Mouse (Mus musculus) forebrain, embryonic 12.5 days (tissue): ENCODE data around the gene Cds2. TPM values are rescaled to one million over a fixed set of nuclear protein-coding genes. Genes with fewer than 3 reads are reported as not detected.
"Not testable (repeated sequence)": the region's sequence is repeated elsewhere in the genome, so short reads cannot be mapped to it uniquely, and the experiment has no call there.

Experiments used
- ATAC-seq: fragments of 200-750 bp; cut with Nextera tagmentation; 2 replicates; pipeline ENCODE4 v1.8.0; 2017; ENCODE audit warnings: moderate TSS enrichment; ENCODE audit not compliant: low FRiP score
- H3K27ac ChIP-seq: fragments of 300-500 bp; sonication (generic); 2 replicates; pipeline ENCODE4 v1.5.1; 2016; ENCODE audit warnings: mild to moderate bottlenecking
- H3K27me3 ChIP-seq: fragments of 300-500 bp; sonication (generic); 2 replicates; pipeline ENCODE4 v1.6.1; 2016; ENCODE audit warnings: mild to moderate bottlenecking
- H3K36me3 ChIP-seq: fragments of 300-500 bp; sonication (generic); replicated peaks from 2 replicates; pipeline ENCODE4 v1.6.1; 2016; ENCODE audit warnings: mild to moderate bottlenecking
- H3K4me1 ChIP-seq: fragments of 300-500 bp; sonication (generic); 2 replicates; pipeline ENCODE4 v1.6.1; 2016
- H3K4me2 ChIP-seq: fragments of 300-500 bp; sonication (generic); 2 replicates; pipeline ENCODE4 v1.6.1; 2016; ENCODE audit warnings: mild to moderate bottlenecking, moderate library complexity
- H3K4me3 ChIP-seq: fragments of 300-500 bp; sonication (generic); replicated peaks from 2 replicates; pipeline ENCODE4 v1.5.1; 2016; ENCODE audit warnings: mild to moderate bottlenecking
- H3K9ac ChIP-seq: fragments of 300-500 bp; sonication (generic); 2 replicates; pipeline ENCODE4 v1.6.1; 2016; ENCODE audit warnings: mild to moderate bottlenecking
- H3K9me3 ChIP-seq: fragments of 300-500 bp; sonication (generic); 2 replicates; pipeline ENCODE4 v1.6.1; 2016
- WGBS: fragments of 180-500 bp; shearing (Covaris S2); methylation state at CpG from one replicate; pipeline ENCODE4 v1.1.7; 2016; 5-methylcytosine and 5-hydroxymethylcytosine counted together
- polyA plus RNA-seq: library from polyadenylated mRNA; unstranded; fragments of >200 nt; fragmentation: Nextera tagmentation; extraction: Ambion mirVana; gene quantifications from 2 replicates; pipeline ENCODE4 v1.2.1, GENCODE M21; 2016

Cds2 gene
- polyA plus RNA-seq, 1 experiment from 2014 or later: 37.8 TPM

- Histone ChIP-seq H3K4me2 (no peak overlapping the region), H3K4me1 (peaks cover 35% of the 10 kb centered on the region), H3K36me3 (peaks cover 5% of the 10 kb centered on the region; the same call in 1 of the 2 replicates), H3K9ac (no peak overlapping the region; the same call in 1 of the 2 replicates), H3K27ac (0 out of 2 replicates have a peak overlapping the region, but pooled peaks have one; percentile 36), H3K9me3 (no peaks in the 10 kb centered on the region), H3K27me3 (no peaks in the 10 kb centered on the region), H3K4me3 (no peak overlapping the region)
- 91% methylated on average over 12 of the region's 12 CpGs for WGBS
- ATAC-seq: no peak
These were observed 21.7 kb downstream of the Cds2 start for GRCm38 (mm10) chr2:132284492-132285139.

- peaks cover 34% of the 10 kb centered on the region for H3K4me1 ChIP-seq
- not testable (repeated sequence) for ATAC-seq
These were observed 22.8 kb downstream of the Cds2 start for GRCm38 (mm10) chr2:132285722-132286121.

GRCm38 (mm10) chr2:132286376-132287076 is 23.6 kb downstream of the Cds2 start:
- no peak overlapping the region for H3K9ac ChIP-seq
- no peak overlapping the region for H3K4me3 ChIP-seq
- no peaks in the 10 kb centered on the region; the same call in 1 of the 2 replicates for H3K36me3 ChIP-seq
- H3K27me3 ChIP-seq: no peaks in the 10 kb centered on the region
- peaks cover 40% of the 10 kb centered on the region for H3K4me1 ChIP-seq
- no peak overlapping the region for H3K4me2 ChIP-seq
- no peaks in the 10 kb centered on the region for H3K9me3 ChIP-seq
- WGBS: 86% methylated on average over 9 of the region's 9 CpGs
- ATAC-seq: no peak
- no peak overlapping the region for H3K27ac ChIP-seq

More at GRCm38 (mm10) chr2:132285722-132286121, 22.8 kb downstream of the Cds2 start:
- H3K4me3 ChIP-seq, H3K27me3 ChIP-seq, H3K4me2 ChIP-seq, H3K36me3 ChIP-seq, H3K27ac ChIP-seq, H3K9ac ChIP-seq, H3K9me3 ChIP-seq: not testable (repeated sequence)
- WGBS: 95% methylated on average over 5 of the region's 5 CpGs

GRCm38 (mm10) chr2:132289213-132289612 is 26.3 kb downstream of the Cds2 start:
- H3K27me3 ChIP-seq, H3K4me2 ChIP-seq, H3K27ac ChIP-seq, H3K9me3 ChIP-seq, ATAC-seq, H3K4me3 ChIP-seq, H3K9ac ChIP-seq: not testable (repeated sequence)
- 80% methylated on average over 5 of the region's 7 CpGs for WGBS
- H3K4me1 ChIP-seq: peaks cover 21% of the 10 kb centered on the region
- H3K36me3 ChIP-seq: peaks cover 12% of the 10 kb centered on the region

GRCm38 (mm10) chr2:132290808-132291207 is 27.9 kb downstream of the Cds2 start:
- H3K9me3 ChIP-seq: no peaks in the 10 kb centered on the region
- H3K9ac ChIP-seq: no peak overlapping the region
- H3K27ac ChIP-seq: no peak overlapping the region
- H3K36me3 ChIP-seq: peaks cover 28% of the 10 kb centered on the region
- ATAC-seq: no peak
- H3K27me3 ChIP-seq: no peaks in the 10 kb centered on the region
- H3K4me3 ChIP-seq: no peak overlapping the region
- WGBS: 76% methylated on average over 6 of the region's 6 CpGs
- peaks cover 16% of the 10 kb centered on the region for H3K4me1 ChIP-seq
- no peak overlapping the region for H3K4me2 ChIP-seq

- no peak for ATAC-seq
These were observed 28.3 kb downstream of the Cds2 start for GRCm38 (mm10) chr2:132291265-132291664.

GRCm38 (mm10) chr2:132292083-132292482 is 29.1 kb downstream of the Cds2 start:
- no peaks in the 10 kb centered on the region for H3K27me3 ChIP-seq
- 0 out of 2 replicates have a peak overlapping the region, but pooled peaks have one; percentile 12 for H3K9ac ChIP-seq
- H3K9me3 ChIP-seq: no peaks in the 10 kb centered on the region
- H3K27ac ChIP-seq: no peak overlapping the region
- no peak overlapping the region for H3K4me2 ChIP-seq
- no peak overlapping the region for H3K4me3 ChIP-seq
- peaks cover 41% of the 10 kb centered on the region for H3K36me3 ChIP-seq
- 33% methylated on average over 4 of the region's 4 CpGs for WGBS
- peaks cover 16% of the 10 kb centered on the region for H3K4me1 ChIP-seq
- ATAC-seq: peak; percentile 34; the same call in 1 of the 2 replicates

More at GRCm38 (mm10) chr2:132291265-132291664, 28.3 kb downstream of the Cds2 start:
- H3K4me3 ChIP-seq: no peak overlapping the region
- H3K4me1 ChIP-seq: peaks cover 16% of the 10 kb centered on the region
- WGBS: 73% methylated on average over 3 of the region's 3 CpGs
- H3K27me3 ChIP-seq: no peaks in the 10 kb centered on the region
- no peak overlapping the region for H3K4me2 ChIP-seq
- peak overlapping the region; percentile 36; the same call in 1 of the 2 replicates for H3K27ac ChIP-seq
- H3K9me3 ChIP-seq: no peaks in the 10 kb centered on the region
- H3K36me3 ChIP-seq: peaks cover 33% of the 10 kb centered on the region
- H3K9ac ChIP-seq: no peak overlapping the region

- Histone ChIP-seq H3K27ac (no peak overlapping the region), H3K9ac (no peak overlapping the region), H3K27me3 (no peaks in the 10 kb centered on the region), H3K9me3 (no peaks in the 10 kb centered on the region), H3K36me3 (peaks cover 58% of the 10 kb centered on the region), H3K4me2 (no peak overlapping the region), H3K4me1 (peaks cover 16% of the 10 kb centered on the region), H3K4me3 (no peak overlapping the region)
- WGBS: 95% methylated on average over 10 of the region's 10 CpGs
- no peak for ATAC-seq
These were observed 30.9 kb downstream of the Cds2 start for GRCm38 (mm10) chr2:132293694-132294450.

- Histone ChIP-seq H3K27ac (no peak overlapping the region), H3K9ac (no peak overlapping the region), H3K4me2 (no peak overlapping the region), H3K36me3 (peaks cover 91% of the 10 kb centered on the region), H3K4me1 (no peaks in the 10 kb centered on the region), H3K4me3 (no peak overlapping the region), H3K9me3 (no peaks in the 10 kb centered on the region), H3K27me3 (no peaks in the 10 kb centered on the region)
- no peak for ATAC-seq
- WGBS: 97% methylated on average over 4 of the region's 4 CpGs
These were observed 35.3 kb downstream of the Cds2 start for GRCm38 (mm10) chr2:132298250-132298649.

GRCm38 (mm10) chr2:132301436-132301835 is 38.5 kb downstream of the Cds2 start:
- H3K27ac ChIP-seq: no peak overlapping the region
- no peaks in the 10 kb centered on the region for H3K27me3 ChIP-seq
- ATAC-seq: no peak
- no peaks in the 10 kb centered on the region for H3K4me1 ChIP-seq
- 95% methylated on average over 4 of the region's 4 CpGs for WGBS
- no peak overlapping the region for H3K9ac ChIP-seq
- H3K36me3 ChIP-seq: peaks cover 87% of the 10 kb centered on the region
- no peak overlapping the region for H3K4me2 ChIP-seq
- no peak overlapping the region for H3K4me3 ChIP-seq
- no peaks in the 10 kb centered on the region for H3K9me3 ChIP-seq

GRCm38 (mm10) chr2:132305165-132305564 is 42.2 kb downstream of the Cds2 start:
- Histone ChIP-seq H3K36me3 (peaks cover 83% of the 10 kb centered on the region), H3K9ac (no peak overlapping the region)
- WGBS: 93% methylated on average over 7 of the region's 7 CpGs

GRCm38 (mm10) chr2:132305988-132306387 is 43.0 kb downstream of the Cds2 start:
- H3K36me3 ChIP-seq: peaks cover 82% of the 10 kb centered on the region
- H3K9ac ChIP-seq: no peak overlapping the region
- H3K27ac ChIP-seq: no peak overlapping the region
- H3K4me3 ChIP-seq: no peak overlapping the region
- H3K4me1 ChIP-seq: no peaks in the 10 kb centered on the region
- no peak overlapping the region for H3K4me2 ChIP-seq
- 60% methylated on average over 4 of the region's 4 CpGs for WGBS
- H3K9me3 ChIP-seq: no peaks in the 10 kb centered on the region
- no peaks in the 10 kb centered on the region for H3K27me3 ChIP-seq
- ATAC-seq: no peak

More at GRCm38 (mm10) chr2:132305165-132305564, 42.2 kb downstream of the Cds2 start:
- Histone ChIP-seq H3K4me1 (no peaks in the 10 kb centered on the region), H3K9me3 (no peaks in the 10 kb centered on the region), H3K4me2 (no peak overlapping the region), H3K27ac (no peak overlapping the region), H3K27me3 (no peaks in the 10 kb centered on the region), H3K4me3 (no peak overlapping the region)
- ATAC-seq: no peak
